Mouse (Mus musculus) kidney, postnatal 14 days (tissue): ENCODE results near the gene Aqp11.

Source experiments
- DNase-seq: peaks from one replicate; pipeline ENCODE4 v3.0.0; 2022; ENCODE audit warnings: mixed read lengths

Aqp11 gene

GRCm38 (mm10) chr7:97747176-97747707, 9.2 kb upstream of the Aqp11 start:
- DNase-seq, result no peak

GRCm38 (mm10) chr7:97745299-97745698, 7.2 kb upstream of the Aqp11 start:
- DNase-seq, result peak; percentile 74

GRCm38 (mm10) chr7:97741756-97742291, 3.7 kb upstream of the Aqp11 start:
- DNase-seq, result no peak

- peak; percentile 31 for DNase-seq
These were observed 2.9 kb upstream of the Aqp11 start for GRCm38 (mm10) chr7:97740948-97741347.

GRCm38 (mm10) chr7:97737256-97737637, 842 bp downstream of the Aqp11 start:
- no peak for DNase-seq

- peak; percentile 60 for DNase-seq
These were observed 2.1 kb downstream of the Aqp11 start for GRCm38 (mm10) chr7:97735886-97736420.

- peak; percentile 67 for DNase-seq
These were observed 3.1 kb downstream of the Aqp11 start for GRCm38 (mm10) chr7:97735021-97735420.

GRCm38 (mm10) chr7:97733606-97734005, 4.5 kb downstream of the Aqp11 start:
- DNase-seq, result no peak

GRCm38 (mm10) chr7:97730427-97730826, 7.7 kb downstream of the Aqp11 start:
- DNase-seq, result peak; percentile 16

GRCm38 (mm10) chr7:97728666-97729614, 9.1 kb downstream of the Aqp11 start:
- DNase-seq, result no peak

- no peak for DNase-seq
These were observed 11.3 kb downstream of the Aqp11 start for GRCm38 (mm10) chr7:97726778-97727177.

- DNase-seq, result no peak
These were observed 12.0 kb downstream of the Aqp11 start for GRCm38 (mm10) chr7:97726080-97726479.

GRCm38 (mm10) chr7:97725401-97725800, 12.7 kb downstream of the Aqp11 start:
- no peak for DNase-seq

GRCm38 (mm10) chr7:97723646-97724538, 14.2 kb downstream of the Aqp11 start:
- DNase-seq, result no peak

- no peak for DNase-seq
These were observed 15.7 kb downstream of the Aqp11 start for GRCm38 (mm10) chr7:97722278-97722918.

GRCm38 (mm10) chr7:97720109-97720508, 18.0 kb downstream of the Aqp11 start:
- DNase-seq, result no peak

- DNase-seq, result no peak
These were observed 19.0 kb downstream of the Aqp11 start for GRCm38 (mm10) chr7:97719078-97719477.

GRCm38 (mm10) chr7:97717326-97717725, 20.8 kb downstream of the Aqp11 start:
- no peak for DNase-seq

GRCm38 (mm10) chr7:97714651-97715050, 23.4 kb downstream of the Aqp11 start:
- no peak for DNase-seq

GRCm38 (mm10) chr7:97709204-97709603, 28.9 kb downstream of the Aqp11 start:
- DNase-seq, result no peak

- DNase-seq, result no peak
These were observed 30.3 kb downstream of the Aqp11 start for GRCm38 (mm10) chr7:97707809-97708208.

GRCm38 (mm10) chr7:97707123-97707522, 31.0 kb downstream of the Aqp11 start:
- peak; percentile 9 for DNase-seq
